Comparison of ENCODE assay signal across 8 mouse cellular contexts in the genomic region with DNA sequence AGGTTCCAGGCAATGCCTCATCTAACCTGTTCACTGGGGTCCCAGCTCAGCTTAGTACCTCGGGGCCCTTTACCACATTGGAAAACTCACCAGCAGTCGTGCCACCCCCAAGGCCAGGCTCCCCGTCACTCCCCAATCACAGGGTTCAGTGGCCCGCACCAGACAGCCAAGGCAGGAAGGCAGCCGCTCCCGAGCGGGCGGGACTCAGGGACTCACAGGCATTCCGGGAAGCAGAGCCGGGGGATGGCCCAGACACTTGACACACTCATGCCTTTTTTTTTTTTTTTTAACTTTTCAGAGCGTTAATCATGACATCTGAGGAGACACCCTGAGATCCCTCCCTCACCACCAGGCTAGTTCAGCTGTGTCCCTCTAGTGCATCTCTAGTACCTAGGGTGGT. TPM values are rescaled to one million over a fixed set of nuclear protein-coding genes. Genes with fewer than 3 reads are reported as not detected.
DNase-seq lines count a peak whose midpoint lies in the region; ATAC-seq and TF ChIP-seq lines count a peak whose summit lies in the region.

No protein-coding gene starts in this region.

- H3K4me3 ChIP-seq in spleen, adult 2 months (ENCODE audit: extremely low read depth, insufficient read depth, insufficient read length), result peak overlapping the region; percentile 31
- peak overlapping the region; percentile 95; the same call in 1 of the 2 replicates for H3K4me3 ChIP-seq in kidney, postnatal 0 days (replicated peaks; ENCODE audit: low read depth, low read length)

- H3K9me3 ChIP-seq in kidney, postnatal 0 days (replicated peaks; ENCODE audit: low read length), result no peaks in the 10 kb centered on the region

- WGBS in spleen, adult 2 months, result 68% methylated on average over 11 of the region's 11 CpGs
- WGBS in kidney, postnatal 0 days, result 26% methylated on average over 11 of the region's 11 CpGs

- peak overlapping the region; percentile 98 for H3K4me2 ChIP-seq in kidney, postnatal 0 days (ENCODE audit: low read length)

- no peak for DNase-seq in spleen, adult 2 months (ENCODE audit: low read depth in 1 of 2, low spot score in 2 of 2)
- no peak for DNase-seq in spleen, postnatal 10 days (ENCODE audit: low spot score in 2 of 2)
- DNase-seq in kidney, postnatal 0 days (ENCODE audit: low spot score), result peak; percentile 71
- no peak for DNase-seq in ovary, adult 18-20 months (ENCODE audit: low spot score)
- DNase-seq in left cerebral cortex, adult 18-20 months (ENCODE audit: low spot score in 2 of 2), result no peak
- no peak for DNase-seq in embryo, embryonic 11 days

- no peaks in the 10 kb centered on the region for H3K27me3 ChIP-seq in spleen, adult 2 months (ENCODE audit: control insufficient read depth, insufficient read depth, low read length)
- no peaks in the 10 kb centered on the region for H3K27me3 ChIP-seq in kidney, postnatal 0 days (ENCODE audit: insufficient read depth, low read length)

- H3K4me1 ChIP-seq in spleen, adult 2 months (ENCODE audit: control insufficient read depth, insufficient read depth, insufficient read length), result peaks cover 29% of the 10 kb centered on the region; the same call in 1 of the 2 replicates
- H3K4me1 ChIP-seq in kidney, postnatal 0 days (replicated peaks; ENCODE audit: insufficient read depth, low read length), result peaks cover 37% of the 10 kb centered on the region

- no peaks in the 10 kb centered on the region for H3K36me3 ChIP-seq in spleen, adult 2 months (ENCODE audit: control insufficient read depth, insufficient read depth, low read length)
- no peaks in the 10 kb centered on the region for H3K36me3 ChIP-seq in kidney, postnatal 0 days (ENCODE audit: insufficient read depth, low read length)

- peak overlapping the region; percentile 91 for H3K9ac ChIP-seq in kidney, postnatal 0 days (ENCODE audit: low read depth, low read length)

- TF ChIP-seq POLR2A in spleen, adult 2 months (IDR thresholded peaks at IDR 0.05; ENCODE audit: low read depth, low read length), result no peak

- ATAC-seq in erythroid progenitor cell, adult 5-6 weeks (replicated peaks; ENCODE audit: low FRiP score, poor library complexity, severe bottlenecking), result 0 out of 2 replicates have a peak, but pooled peaks have one; percentile 8
- no peak; the same call in 1 of the 2 replicates for ATAC-seq in kidney, postnatal 0 days (replicated peaks; ENCODE audit: low FRiP score, low read depth)
- ATAC-seq in megakaryocyte progenitor cell, adult 5-6 weeks (replicated peaks; ENCODE audit: poor library complexity), result peak; percentile 12; the same call in 1 of the 2 replicates

- TF ChIP-seq CTCF in spleen, adult 2 months (IDR thresholded peaks at IDR 0.05; ENCODE audit: extremely low read depth, insufficient read depth, insufficient read length, insufficient replicate concordance), result no peak
- no peak for TF ChIP-seq CTCF in kidney, postnatal 0 days (IDR thresholded peaks at IDR 0.05; ENCODE audit: low read depth)

- peak overlapping the region; percentile 47; the same call in 1 of the 2 replicates for H3K27ac ChIP-seq in spleen, adult 2 months (ENCODE audit: insufficient read depth, low read length)
- H3K27ac ChIP-seq in kidney, postnatal 0 days, result no peak overlapping the region

RNA-seq across cellular contexts. Expression of a gene that starts 4.4 kb away (rescaled TPM):
- polyA plus RNA-seq in spleen, adult 2 months (2012; rRNA removed), result 95.0 and 122 TPM in 2 replicates
- total RNA-seq in erythroid progenitor cell, adult 5-6 weeks (2015; ENCODE audit: low replicate concordance), result 19.5 and 21.8 TPM in 2 replicates
- total RNA-seq in erythroid progenitor cell, adult 5-6 weeks (2017; ENCODE audit: low replicate concordance), result 34.3 and 36.1 TPM in 2 replicates
- polyA plus RNA-seq in kidney, postnatal 0 days (2015; fragmentation: Nextera tagmentation; extraction: Ambion mirVana), result 9.6 and 10.5 TPM in 2 replicates
- 16.9 and 19.5 TPM in 2 replicates for total RNA-seq in megakaryocyte progenitor cell, adult 5-6 weeks (2015)
- total RNA-seq in megakaryocyte progenitor cell, adult 5-6 weeks (2017), result 19.1 and 24.0 TPM in 2 replicates
- 10 to 100 TPM; 16.8 to 18.8 TPM for total RNA-seq in left cerebral cortex, adult 18-20 months (2021)

RNA-seq across cellular contexts. Expression of a gene that starts 14.6 kb away (rescaled TPM):
- polyA plus RNA-seq in spleen, adult 2 months (2012; rRNA removed), result 120 and 144 TPM in 2 replicates
- total RNA-seq in erythroid progenitor cell, adult 5-6 weeks (2015; ENCODE audit: low replicate concordance), result 224 and 296 TPM in 2 replicates
- total RNA-seq in erythroid progenitor cell, adult 5-6 weeks (2017; ENCODE audit: low replicate concordance), result 440 and 520 TPM in 2 replicates
- 14.2 and 15.1 TPM in 2 replicates for polyA plus RNA-seq in kidney, postnatal 0 days (2015; fragmentation: Nextera tagmentation; extraction: Ambion mirVana)
- 71.7 and 81.1 TPM in 2 replicates for total RNA-seq in megakaryocyte progenitor cell, adult 5-6 weeks (2015)
- 159 and 172 TPM in 2 replicates for total RNA-seq in megakaryocyte progenitor cell, adult 5-6 weeks (2017)
- 100 to 1,000 TPM; 108 to 109 TPM for total RNA-seq in left cerebral cortex, adult 18-20 months (2021)

RNA-seq across cellular contexts. Expression of a gene that starts 37.5 kb away (rescaled TPM):
- 592 and 782 TPM in 2 replicates for polyA plus RNA-seq in spleen, adult 2 months (2012; rRNA removed)
- total RNA-seq in erythroid progenitor cell, adult 5-6 weeks (2015; ENCODE audit: low replicate concordance), result 89.3 and 94.8 TPM in 2 replicates
- 19.4 and 39.9 TPM in 2 replicates for total RNA-seq in erythroid progenitor cell, adult 5-6 weeks (2017; ENCODE audit: low replicate concordance)
- 936 and 986 TPM in 2 replicates for polyA plus RNA-seq in kidney, postnatal 0 days (2015; fragmentation: Nextera tagmentation; extraction: Ambion mirVana)
- 187 and 199 TPM in 2 replicates for total RNA-seq in megakaryocyte progenitor cell, adult 5-6 weeks (2015)
- 37.6 and 39.3 TPM in 2 replicates for total RNA-seq in megakaryocyte progenitor cell, adult 5-6 weeks (2017)
- 100 to 1,000 TPM; 367 to 371 TPM for total RNA-seq in left cerebral cortex, adult 18-20 months (2021)

RNA-seq across cellular contexts. Expression of a gene that starts 39.7 kb away (rescaled TPM):
- polyA plus RNA-seq in spleen, adult 2 months (2012; rRNA removed), result 11.9 and 13.4 TPM in 2 replicates
- total RNA-seq in erythroid progenitor cell, adult 5-6 weeks (2015; ENCODE audit: low replicate concordance), result not detected in 2 replicates
- not detected in 2 replicates for total RNA-seq in erythroid progenitor cell, adult 5-6 weeks (2017; ENCODE audit: low replicate concordance)
- polyA plus RNA-seq in kidney, postnatal 0 days (2015; fragmentation: Nextera tagmentation; extraction: Ambion mirVana), result 4.7 and 6.4 TPM in 2 replicates
- total RNA-seq in megakaryocyte progenitor cell, adult 5-6 weeks (2015), result 3.8 and 4.8 TPM in 2 replicates
- total RNA-seq in megakaryocyte progenitor cell, adult 5-6 weeks (2017), result 2.0 and 2.2 TPM in 2 replicates
- 100 to 1,000 TPM; 418 to 437 TPM for total RNA-seq in left cerebral cortex, adult 18-20 months (2021)

RNA-seq across cellular contexts. Expression of a gene that starts 47.1 kb away (rescaled TPM):
- polyA plus RNA-seq in spleen, adult 2 months (2012; rRNA removed), result 128 and 157 TPM in 2 replicates
- 20.1 and 23.8 TPM in 2 replicates for total RNA-seq in erythroid progenitor cell, adult 5-6 weeks (2015; ENCODE audit: low replicate concordance)
- 12.5 and 18.2 TPM in 2 replicates for total RNA-seq in erythroid progenitor cell, adult 5-6 weeks (2017; ENCODE audit: low replicate concordance)
- polyA plus RNA-seq in kidney, postnatal 0 days (2015; fragmentation: Nextera tagmentation; extraction: Ambion mirVana), result 13.7 and 18.6 TPM in 2 replicates
- total RNA-seq in megakaryocyte progenitor cell, adult 5-6 weeks (2015), result 21.4 and 22.2 TPM in 2 replicates
- 12.7 and 17.9 TPM in 2 replicates for total RNA-seq in megakaryocyte progenitor cell, adult 5-6 weeks (2017)
- 100 to 1,000 TPM; 105 TPM for total RNA-seq in left cerebral cortex, adult 18-20 months (2021)
